Mouse (Mus musculus): ENCODE results near the gene Gch1. TPM values are rescaled to one million over a fixed set of nuclear protein-coding genes. Genes with fewer than 3 reads are reported as not detected.
A peak's percentile ranks its signal among the peaks of the same experiment; 100 is the strongest.

Gch1 gene
- total RNA-seq, 2 experiments from 2014 or later = 1.7 to 1.9 TPM

DNA sequence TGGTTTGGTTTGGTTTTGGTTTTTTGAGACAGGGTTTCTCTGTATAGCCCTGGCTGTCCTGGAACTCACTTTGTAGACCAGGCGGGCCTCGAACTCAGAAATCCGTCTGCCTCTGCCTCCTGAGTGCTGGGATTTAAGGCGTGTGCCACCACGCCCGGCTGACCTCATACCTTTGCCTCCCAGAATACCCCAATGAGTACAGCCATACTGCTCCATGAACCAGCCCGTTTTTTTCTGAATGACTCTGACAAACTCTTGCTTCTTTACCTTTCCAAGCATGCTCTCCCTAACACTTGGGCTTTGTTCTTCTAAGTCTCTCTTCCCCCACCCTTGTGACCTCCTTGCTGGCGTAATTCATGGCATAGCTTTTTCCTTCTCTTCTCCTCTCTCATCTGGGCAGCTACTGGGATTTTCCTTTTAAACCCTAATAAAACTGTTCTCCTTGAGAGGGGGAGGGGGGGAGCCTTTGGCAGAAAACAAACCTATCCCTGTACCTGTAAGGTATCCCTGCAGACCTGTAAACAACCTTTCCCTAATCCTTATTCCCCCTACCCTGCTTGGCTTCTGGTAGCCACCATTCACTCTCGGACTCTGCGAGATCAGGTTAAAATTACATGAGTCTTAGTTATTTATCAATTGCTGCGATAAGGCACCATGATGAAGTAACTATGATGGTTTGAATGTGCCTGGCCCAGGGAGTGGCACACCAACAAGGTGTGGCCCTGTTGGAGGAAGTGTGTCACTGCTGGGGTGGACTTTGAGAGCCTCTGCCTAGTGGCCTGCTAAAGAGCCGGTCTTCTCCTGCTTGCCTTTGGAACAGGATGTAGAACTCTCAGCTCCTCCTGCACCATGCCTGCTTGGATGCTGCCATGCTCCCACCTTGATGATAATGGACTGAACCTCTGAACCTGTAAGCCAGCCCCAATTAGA lies 19.6 kb upstream of the Gch1 start:
- no peak for ATAC-seq (replicated peaks; ENCODE audit: poor library complexity)

DNA sequence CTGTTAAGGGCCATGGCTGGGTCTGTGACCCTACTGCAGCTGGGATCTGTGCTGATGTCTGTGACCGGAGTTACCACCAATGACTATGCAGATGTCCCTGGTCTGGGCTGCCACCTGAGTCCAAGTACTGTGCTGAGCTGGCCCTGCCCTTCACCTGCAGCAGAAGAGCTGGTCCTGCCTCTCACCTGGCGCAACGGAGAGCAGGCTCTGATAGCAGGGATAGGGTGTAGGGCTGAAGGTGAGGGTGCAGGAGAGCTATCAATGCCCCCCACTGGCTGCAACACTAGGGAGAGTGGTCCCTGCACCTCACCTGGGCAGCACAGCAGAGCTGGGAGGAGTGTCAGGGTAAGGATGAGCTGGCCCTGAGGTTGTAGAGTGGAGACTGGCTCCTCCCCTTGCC lies 17.4 kb upstream of the Gch1 start:
- ATAC-seq (replicated peaks; ENCODE audit: poor library complexity) = no peak

DNA sequence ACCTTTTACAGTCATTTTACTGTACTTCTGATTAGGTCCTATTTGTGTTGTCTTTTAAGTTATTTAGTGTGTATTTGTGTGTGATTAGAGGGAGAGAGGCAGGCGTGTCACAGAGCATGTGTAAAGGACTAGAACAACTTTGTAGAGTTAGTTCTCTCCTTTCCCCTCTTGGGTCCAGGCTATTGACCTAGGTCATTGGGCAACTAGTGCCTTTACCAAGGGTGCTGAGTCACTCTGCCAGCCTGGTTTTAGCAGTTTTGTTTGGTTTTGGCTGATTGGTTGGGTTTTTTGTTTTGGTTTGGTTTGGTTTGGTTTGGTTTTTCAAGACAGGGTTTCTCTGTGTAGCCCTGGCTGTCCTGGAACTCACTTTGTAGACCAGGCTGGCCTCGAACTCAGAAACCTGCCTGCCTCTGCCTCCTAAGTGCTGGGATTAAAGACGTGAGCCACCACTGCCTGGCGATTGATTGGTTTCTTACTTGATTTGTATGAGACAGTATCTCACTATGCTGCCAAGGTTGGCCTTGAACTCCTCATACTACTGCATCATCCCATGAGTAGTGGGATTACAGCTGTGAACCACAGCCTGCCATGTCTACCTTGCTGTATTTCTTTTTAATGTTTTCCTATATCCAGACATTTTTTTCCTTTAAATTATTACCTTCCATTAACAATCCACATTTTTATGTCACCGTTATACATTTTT lies 16.2 kb upstream of the Gch1 start:
- ATAC-seq (replicated peaks; ENCODE audit: poor library complexity) = peak; percentile 44; the same call in 1 of the 2 replicates

DNA sequence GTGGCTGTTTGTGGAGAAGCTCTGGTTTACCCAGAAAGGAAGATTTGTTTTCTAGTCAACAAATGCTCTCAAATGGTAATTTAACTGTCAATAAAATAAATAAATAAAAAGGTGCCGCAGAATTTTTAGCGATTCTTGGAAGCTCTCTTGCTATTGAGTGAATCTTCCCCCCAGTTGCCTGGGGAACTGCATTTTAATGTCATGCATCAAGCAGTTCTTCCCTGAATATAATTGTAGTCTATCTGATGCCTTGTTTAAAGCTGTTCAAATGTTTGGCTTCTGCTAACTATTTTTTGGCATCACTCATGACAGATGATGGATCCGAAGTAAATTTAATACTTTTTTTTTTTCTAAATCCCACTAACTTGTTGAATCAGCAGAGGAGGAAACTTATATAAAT lies 8.1 kb upstream of the Gch1 start:
- no peak for ATAC-seq (replicated peaks; ENCODE audit: poor library complexity)

DNA sequence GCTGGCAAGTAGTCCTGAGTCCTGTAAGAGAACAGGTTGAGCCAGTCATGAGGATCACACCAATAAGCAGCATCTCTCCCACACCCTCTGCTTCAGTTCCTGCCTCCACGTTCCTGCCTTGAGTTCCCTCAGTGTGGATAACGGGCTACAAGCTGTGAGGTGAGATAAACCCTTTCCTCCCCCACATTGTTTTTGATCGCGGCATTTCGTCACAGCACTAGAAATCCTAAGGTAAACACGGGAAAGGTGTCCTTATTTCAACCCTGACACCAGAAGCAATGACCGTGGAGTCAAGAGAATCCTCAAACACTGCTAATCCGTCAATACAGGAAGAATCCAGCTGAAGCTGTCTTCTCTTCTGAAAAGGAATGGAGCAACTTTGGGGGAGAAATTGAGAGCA lies 7.5 kb upstream of the Gch1 start:
- no peak for ATAC-seq (replicated peaks; ENCODE audit: poor library complexity)

DNA sequence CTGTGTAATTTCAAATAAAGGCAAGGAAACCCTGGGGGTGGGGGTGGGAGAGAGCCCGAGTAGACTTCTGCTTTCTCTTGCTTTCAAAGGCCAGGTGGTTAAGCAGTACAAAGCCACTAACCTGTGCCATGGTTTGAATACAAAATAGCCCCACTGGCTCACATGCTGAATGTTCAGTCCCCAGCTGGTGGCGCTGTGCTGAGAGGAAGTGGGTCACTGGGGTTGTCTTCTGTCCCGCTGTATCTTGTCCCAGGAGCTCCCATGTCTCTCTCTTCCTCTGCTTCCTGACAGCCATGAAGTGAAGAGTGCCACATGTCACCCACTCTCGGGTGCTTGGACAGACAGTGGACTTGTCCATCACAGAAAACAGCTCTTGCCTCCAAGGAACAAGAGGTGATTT lies 4.9 kb upstream of the Gch1 start:
- ATAC-seq (replicated peaks; ENCODE audit: poor library complexity) = peak; percentile 68

DNA sequence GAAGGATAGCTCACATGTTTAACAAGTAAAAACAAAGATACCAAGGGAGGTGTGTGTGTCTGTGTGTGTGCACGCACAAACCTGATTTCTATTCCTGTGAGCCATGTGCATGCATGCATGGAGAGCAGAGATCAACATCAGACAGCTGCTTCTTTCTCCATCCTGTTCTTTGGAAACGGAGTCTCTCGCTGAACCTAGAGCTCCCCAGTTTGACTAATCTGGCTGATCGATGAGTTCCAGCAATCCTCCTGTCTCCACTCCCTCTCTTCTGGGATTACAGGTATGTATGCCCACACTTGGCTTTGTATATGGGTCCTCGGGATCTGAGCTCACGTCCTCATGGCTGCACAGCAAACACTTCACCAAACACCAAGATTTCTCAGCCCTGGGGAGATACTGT lies 4.3 kb upstream of the Gch1 start:
- no peak for ATAC-seq (replicated peaks; ENCODE audit: poor library complexity)

DNA sequence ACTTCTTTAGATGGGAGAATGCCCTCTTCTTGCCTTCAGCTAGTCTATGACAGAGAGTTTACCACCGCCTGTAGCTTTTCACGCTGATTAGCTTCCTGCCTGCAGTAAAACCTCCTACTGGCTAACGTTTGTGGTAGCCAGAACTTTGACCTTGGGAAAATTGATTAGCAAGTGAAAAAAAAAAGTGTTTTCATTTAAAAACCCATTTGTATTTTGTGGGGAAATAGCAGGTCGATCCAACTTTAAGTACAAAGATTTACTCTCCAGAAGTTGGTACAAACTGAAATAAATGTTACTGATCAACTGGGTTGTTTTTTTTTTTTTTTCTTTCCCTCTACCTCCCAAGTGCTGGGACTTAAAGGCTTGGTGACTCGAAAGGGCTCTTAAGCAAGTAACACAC lies 2.6 kb upstream of the Gch1 start:
- ATAC-seq (replicated peaks; ENCODE audit: poor library complexity) = no peak

GRCm38 (mm10) chr14:47190626-47191025 lies 1.4 kb upstream of the Gch1 start:
- ATAC-seq (replicated peaks; ENCODE audit: poor library complexity) = no peak

GRCm38 (mm10) chr14:47189635-47189955 lies 382 bp upstream of the Gch1 start:
- peak; percentile 45 for ATAC-seq (replicated peaks; ENCODE audit: poor library complexity)

DNA sequence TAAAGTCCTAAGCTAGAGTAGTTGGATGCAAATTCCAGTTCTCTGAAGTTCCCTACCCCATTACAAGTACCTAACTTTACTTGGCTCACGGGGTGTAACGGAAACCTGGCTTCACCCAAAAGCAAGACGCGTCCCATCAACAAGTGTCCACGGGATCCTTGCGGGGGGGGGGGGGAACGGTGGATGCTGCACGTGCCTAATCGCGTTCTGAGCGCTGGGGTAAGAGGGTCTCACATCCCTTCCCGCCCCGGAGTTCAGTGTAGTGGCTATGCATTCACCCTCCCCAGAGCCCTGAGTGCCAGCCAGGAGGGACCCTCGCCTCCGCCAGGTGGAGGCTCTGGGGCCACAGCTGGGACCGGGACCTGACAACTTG lies 752 bp downstream of the Gch1 start:
- ATAC-seq (replicated peaks; ENCODE audit: poor library complexity) = peak; percentile 5

DNA sequence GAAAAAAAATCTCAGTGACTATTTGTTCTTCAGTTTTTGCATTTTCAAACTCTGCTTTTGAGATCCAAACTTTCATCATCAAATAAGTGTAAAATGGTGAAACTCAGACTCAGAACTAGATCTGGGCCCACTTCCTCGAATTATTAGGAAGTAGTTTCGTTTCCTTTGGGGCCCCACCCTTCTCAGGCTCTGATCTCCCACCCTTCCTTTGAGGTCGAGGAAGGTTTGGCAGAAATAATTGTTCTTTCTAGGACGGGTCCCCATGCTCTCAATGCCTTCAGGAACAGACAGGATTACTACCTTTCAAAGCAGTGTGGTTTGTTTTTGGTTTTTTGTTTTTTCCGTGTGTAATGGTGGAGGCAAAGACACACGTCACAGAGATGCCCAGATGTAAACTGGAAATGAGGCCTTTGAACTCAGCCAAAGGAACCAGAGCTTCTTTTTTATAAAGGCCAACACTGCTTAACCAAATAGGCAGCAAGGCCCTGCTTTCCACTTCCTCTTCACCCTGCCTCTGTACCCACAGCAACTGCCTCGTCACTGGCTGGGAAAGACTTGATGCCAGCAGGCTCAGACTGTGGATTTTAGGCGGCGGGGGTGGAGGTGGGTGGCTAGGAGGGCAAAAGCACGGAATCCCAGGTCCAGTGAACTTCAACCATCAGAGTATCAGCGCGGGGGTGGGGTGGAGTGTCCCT lies 1.4 kb downstream of the Gch1 start:
- ATAC-seq (replicated peaks; ENCODE audit: poor library complexity) = peak; percentile 60

- ATAC-seq (replicated peaks; ENCODE audit: poor library complexity) = no peak
Observed at GRCm38 (mm10) chr14:47187261-47187660, 2.0 kb downstream of the Gch1 start.

- ATAC-seq (replicated peaks; ENCODE audit: poor library complexity) = peak; percentile 24
Observed at GRCm38 (mm10) chr14:47186561-47186960, 2.7 kb downstream of the Gch1 start.

DNA sequence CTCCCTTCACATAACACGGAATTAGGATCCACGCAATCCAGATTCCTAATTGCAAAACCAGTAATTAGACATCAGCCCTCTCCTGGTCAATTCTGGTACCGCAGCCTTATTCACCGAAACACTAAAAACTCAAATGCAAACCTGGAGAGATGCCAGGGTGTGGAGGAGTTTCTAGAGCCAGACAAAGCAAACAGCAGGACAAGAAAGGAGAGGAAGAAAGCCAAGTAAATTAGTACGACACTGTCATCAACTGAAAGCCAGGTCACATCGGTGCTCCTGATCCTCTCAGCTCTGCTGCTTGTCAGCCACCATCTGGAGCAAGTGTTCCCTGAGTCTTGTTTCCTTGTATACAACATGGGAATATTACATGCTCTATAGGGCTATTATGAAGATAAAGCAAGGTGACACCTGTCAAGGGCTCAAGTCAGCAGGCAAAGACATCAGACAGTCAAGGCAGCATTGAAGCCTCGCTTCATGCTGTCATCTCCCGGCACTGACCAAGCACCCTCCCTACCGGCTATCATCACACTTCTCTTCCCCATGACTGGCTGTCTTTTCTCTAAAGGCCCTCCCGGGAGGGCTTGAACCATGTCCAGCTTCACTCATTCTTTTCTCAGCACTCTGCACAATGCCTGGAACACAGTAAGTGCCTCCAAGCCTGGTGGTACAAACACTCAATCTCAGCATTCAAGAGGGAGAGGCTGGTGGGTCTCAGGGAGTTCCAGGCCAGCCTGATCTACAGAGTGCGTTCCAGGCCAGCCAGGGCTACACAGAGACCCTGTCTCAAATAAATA lies 7.5 kb downstream of the Gch1 start:
- peak; percentile 70 for ATAC-seq (replicated peaks; ENCODE audit: poor library complexity)

DNA sequence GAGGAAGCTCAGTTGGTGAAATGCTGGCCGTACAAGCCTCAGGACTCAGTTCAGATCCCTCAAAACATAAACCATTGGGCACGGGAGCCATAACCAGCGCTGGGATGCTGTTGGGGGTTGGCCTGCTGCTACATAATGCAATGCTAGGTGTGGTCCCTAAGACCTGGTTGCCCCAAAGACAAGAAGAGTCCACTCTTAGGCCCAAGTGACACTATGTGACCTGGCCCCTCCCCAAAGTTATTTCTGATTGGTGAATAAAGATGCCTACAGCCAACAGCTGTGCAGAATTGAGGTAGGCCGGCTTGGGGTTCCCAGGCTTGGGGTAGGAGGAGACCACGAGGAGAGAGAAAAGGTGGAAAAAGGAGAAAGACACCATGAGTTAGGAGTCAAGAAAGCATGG lies 10.4 kb downstream of the Gch1 start:
- no peak for ATAC-seq (replicated peaks; ENCODE audit: poor library complexity)

GRCm38 (mm10) chr14:47177846-47178414 lies 11.3 kb downstream of the Gch1 start:
- peak; percentile 95 for ATAC-seq (replicated peaks; ENCODE audit: poor library complexity)

DNA sequence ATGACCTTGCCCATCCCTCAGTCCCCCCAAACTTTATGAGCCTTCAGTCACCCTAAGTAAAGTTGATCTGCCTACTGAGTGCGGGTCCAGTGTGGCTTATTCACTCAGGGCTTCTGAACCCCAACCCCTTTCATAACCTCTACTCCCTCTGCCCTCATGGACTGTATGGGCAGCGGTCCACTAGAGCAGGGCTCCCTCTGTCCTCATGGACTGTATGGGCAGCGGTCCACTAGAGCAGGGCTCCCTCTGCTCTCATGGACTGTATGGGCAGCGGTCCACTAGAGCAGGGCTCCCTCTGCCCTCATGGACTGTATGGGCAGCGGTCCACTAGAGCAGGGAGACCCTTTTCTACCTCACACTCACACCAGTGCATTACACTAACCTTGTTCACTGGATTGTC lies 13.0 kb downstream of the Gch1 start:
- ATAC-seq (replicated peaks; ENCODE audit: poor library complexity) = no peak

GRCm38 (mm10) chr14:47175136-47175535 lies 14.1 kb downstream of the Gch1 start:
- ATAC-seq (replicated peaks; ENCODE audit: poor library complexity) = no peak

DNA sequence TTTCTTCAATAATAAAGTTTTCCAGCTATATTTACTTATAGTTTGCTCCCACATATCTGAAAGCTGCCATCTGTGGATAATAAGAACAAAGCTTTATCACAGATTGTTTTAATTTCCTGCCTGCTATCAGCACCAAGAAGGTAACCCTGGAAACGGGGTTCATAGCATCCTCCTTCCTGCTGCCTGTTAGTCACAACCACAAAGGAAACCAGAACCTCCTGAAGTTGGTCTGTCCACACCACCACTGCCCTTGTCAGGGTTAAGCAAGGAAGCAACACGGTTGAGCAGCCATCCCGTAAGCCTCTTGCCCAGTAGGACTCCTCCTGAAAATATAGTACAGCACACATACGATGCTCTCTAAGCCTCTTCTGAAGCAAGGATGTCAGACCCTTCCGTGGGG lies 17.1 kb downstream of the Gch1 start:
- ATAC-seq (replicated peaks; ENCODE audit: poor library complexity) = peak; percentile 79
